In the genomic region with DNA sequence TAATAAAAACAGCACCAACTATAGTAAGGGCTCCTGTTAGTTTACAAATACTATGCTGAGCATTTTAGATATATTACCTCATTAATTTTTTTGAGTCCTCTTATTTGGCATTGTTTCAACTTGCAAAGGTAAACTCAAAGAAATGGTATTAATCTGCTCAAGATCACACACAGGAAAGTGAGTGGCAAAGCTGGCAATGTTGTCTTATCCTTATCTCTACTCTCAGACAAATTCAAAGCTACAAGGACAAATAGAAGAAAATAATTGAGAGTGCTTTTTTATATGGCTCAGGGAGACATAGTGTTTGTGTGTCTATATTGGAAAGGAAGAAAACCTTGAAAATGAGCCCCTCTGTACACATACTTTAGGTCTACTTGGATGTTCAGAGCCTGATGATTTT, we compare ENCODE assay signal across 27 mouse cellular contexts.
"Had no signal": no experiment of that assay in that cellular context is flagged by ENCODE, and none has a peak within 500 bp of the region (broad histone marks: within the 10 kb centered on the region; RNA-seq: fewer than 3 reads in every experiment).

No protein-coding gene starts in this region.

- H3K27ac ChIP-seq: embryonic facial prominence, embryonic 10.5 days; embryonic facial prominence, embryonic 12.5 days; embryonic facial prominence, embryonic 13.5 days; embryonic facial prominence, embryonic 15.5 days; forebrain, embryonic 10.5 days; forebrain, embryonic 12.5 days; forebrain, embryonic 13.5 days; forebrain, embryonic 15.5 days; gastrocnemius, adult 2 months; heart, adult 2 months; heart, embryonic 10.5 days had no signal

- H3K4me1 ChIP-seq: embryonic facial prominence, embryonic 10.5 days; embryonic facial prominence, embryonic 12.5 days; embryonic facial prominence, embryonic 13.5 days; embryonic facial prominence, embryonic 15.5 days; forebrain, embryonic 10.5 days; forebrain, embryonic 12.5 days; forebrain, embryonic 13.5 days; forebrain, embryonic 15.5 days; heart, embryonic 10.5 days had no signal

- H3K9ac ChIP-seq: embryonic facial prominence, embryonic 12.5 days; embryonic facial prominence, embryonic 13.5 days; embryonic facial prominence, embryonic 15.5 days; forebrain, embryonic 12.5 days; forebrain, embryonic 13.5 days; forebrain, embryonic 15.5 days; forebrain, postnatal 0 days had no signal

- H3K27me3 ChIP-seq: embryonic facial prominence, embryonic 12.5 days; embryonic facial prominence, embryonic 13.5 days; embryonic facial prominence, embryonic 15.5 days; forebrain, embryonic 12.5 days; forebrain, embryonic 13.5 days; forebrain, embryonic 15.5 days had no signal

- H3K9me3 ChIP-seq: embryonic facial prominence, embryonic 10.5 days; embryonic facial prominence, embryonic 12.5 days; embryonic facial prominence, embryonic 13.5 days; embryonic facial prominence, embryonic 15.5 days; forebrain, embryonic 10.5 days; forebrain, embryonic 12.5 days; forebrain, embryonic 13.5 days; forebrain, embryonic 15.5 days; heart, embryonic 10.5 days had no signal

- DNase-seq: cerebellum, adult 9-11 months; cerebellum, postnatal 10 days; cerebellum, postnatal 14 days; cerebellum, postnatal 25 days; cerebellum, postnatal 36 days; embryo, embryonic 11 days; forebrain, postnatal 0 days; gastrocnemius, adult 2 months; gastrocnemius, postnatal 10 days; gastrocnemius, postnatal 14 days; gastrocnemius, postnatal 25 days; gastrocnemius, postnatal 36 days; heart, adult 11 months; heart, adult 18-20 months; heart, adult 2 months had no signal

- ATAC-seq: forebrain, embryonic 13.5 days; forebrain, embryonic 14.5 days; forebrain, embryonic 15.5 days; forebrain, embryonic 16.5 days; forebrain, postnatal 0 days had no signal

- H3K36me3 ChIP-seq: embryonic facial prominence, embryonic 10.5 days; embryonic facial prominence, embryonic 12.5 days; embryonic facial prominence, embryonic 13.5 days; embryonic facial prominence, embryonic 15.5 days; forebrain, embryonic 10.5 days; forebrain, embryonic 12.5 days; forebrain, embryonic 15.5 days; heart, embryonic 10.5 days had no signal

- H3K4me3 ChIP-seq: embryonic facial prominence, embryonic 10.5 days; embryonic facial prominence, embryonic 12.5 days; embryonic facial prominence, embryonic 13.5 days; embryonic facial prominence, embryonic 15.5 days; erythroblast, embryonic 14.5 days; forebrain, embryonic 10.5 days; forebrain, embryonic 12.5 days; forebrain, embryonic 13.5 days; forebrain, embryonic 15.5 days; gastrocnemius, adult 2 months; heart, adult 2 months; heart, embryonic 10.5 days had no signal
